In genomic region chr10:62588616-62589015, GRCm38 (mm10) we compare ENCODE assay signal across 17 mouse cellular contexts. TPM values are rescaled to one million over a fixed set of nuclear protein-coding genes. Genes with fewer than 3 reads are reported as not detected.
DNase-seq lines count a peak whose midpoint lies in the region; ATAC-seq and TF ChIP-seq lines count a peak whose summit lies in the region.
"Had no signal": no experiment of that assay in that cellular context is flagged by ENCODE, and none has a peak within 500 bp of the region (broad histone marks: within the 10 kb centered on the region; RNA-seq: fewer than 3 reads in every experiment).

No protein-coding gene starts in this region.

- no peaks in the 10 kb centered on the region for H3K27me3 ChIP-seq in kidney, embryonic 15.5 days
- H3K27me3 ChIP-seq in forebrain, postnatal 0 days (ENCODE audit: insufficient read depth, low read length), result no peaks in the 10 kb centered on the region
- H3K27me3 ChIP-seq in forebrain, embryonic 16.5 days (replicated peaks; ENCODE audit: control insufficient read depth, insufficient read depth, low read length), result no peaks in the 10 kb centered on the region
- H3K27me3 ChIP-seq: embryonic facial prominence, embryonic 15.5 days; forebrain, embryonic 12.5 days had no signal

- H3K9me3 ChIP-seq in kidney, embryonic 15.5 days (replicated peaks), result no peaks in the 10 kb centered on the region
- no peaks in the 10 kb centered on the region for H3K9me3 ChIP-seq in forebrain, postnatal 0 days (ENCODE audit: low read length)
- no peaks in the 10 kb centered on the region for H3K9me3 ChIP-seq in forebrain, embryonic 16.5 days (ENCODE audit: control insufficient read depth, low read length)
- H3K9me3 ChIP-seq: embryonic facial prominence, embryonic 15.5 days; forebrain, embryonic 12.5 days; midbrain, embryonic 10.5 days had no signal

- ATAC-seq in kidney, embryonic 15.5 days (replicated peaks; ENCODE audit: low FRiP score), result no peak
- no peak for ATAC-seq in forebrain, postnatal 0 days
- no peak for ATAC-seq in forebrain, embryonic 16.5 days

- WGBS in kidney, embryonic 15.5 days, result 60% methylated on average over 4 of the region's 4 CpGs
- WGBS in forebrain, postnatal 0 days, result 75% methylated on average over 4 of the region's 4 CpGs
- WGBS in forebrain, embryonic 16.5 days, result 84% methylated on average over 4 of the region's 4 CpGs

- no peaks in the 10 kb centered on the region for H3K4me1 ChIP-seq in kidney, embryonic 15.5 days
- H3K4me1 ChIP-seq in forebrain, postnatal 0 days (ENCODE audit: insufficient read depth), result no peaks in the 10 kb centered on the region
- no peaks in the 10 kb centered on the region for H3K4me1 ChIP-seq in forebrain, embryonic 16.5 days (replicated peaks; ENCODE audit: control insufficient read depth, insufficient read depth, low read length)
- H3K4me1 ChIP-seq: embryonic facial prominence, embryonic 15.5 days; forebrain, embryonic 12.5 days; midbrain, embryonic 10.5 days had no signal

- H3K9ac ChIP-seq in kidney, embryonic 15.5 days, result no peak overlapping the region
- no peak overlapping the region for H3K9ac ChIP-seq in forebrain, postnatal 0 days
- H3K9ac ChIP-seq in forebrain, embryonic 16.5 days (replicated peaks; ENCODE audit: low read depth, low read length), result no peak overlapping the region
- H3K9ac ChIP-seq: embryonic facial prominence, embryonic 15.5 days; forebrain, embryonic 12.5 days; liver, embryonic 14.5 days had no signal

- peaks cover 99% of the 10 kb centered on the region for H3K36me3 ChIP-seq in kidney, embryonic 15.5 days
- peaks cover 89% of the 10 kb centered on the region for H3K36me3 ChIP-seq in forebrain, postnatal 0 days (ENCODE audit: insufficient read depth)
- H3K36me3 ChIP-seq in forebrain, embryonic 16.5 days (ENCODE audit: control insufficient read depth, insufficient read depth), result peaks cover 61% of the 10 kb centered on the region

- H3K27ac ChIP-seq in kidney, embryonic 15.5 days, result no peak overlapping the region
- no peak overlapping the region for H3K27ac ChIP-seq in forebrain, postnatal 0 days (ENCODE audit: low read depth, low read length)
- no peak overlapping the region for H3K27ac ChIP-seq in forebrain, embryonic 16.5 days (ENCODE audit: low read length)
- H3K27ac ChIP-seq: embryonic facial prominence, embryonic 15.5 days; forebrain, embryonic 12.5 days; liver, embryonic 14.5 days; midbrain, embryonic 10.5 days had no signal

- H3K4me2 ChIP-seq in kidney, embryonic 15.5 days, result no peak overlapping the region
- H3K4me2 ChIP-seq in forebrain, postnatal 0 days (ENCODE audit: low read depth), result no peak overlapping the region
- no peak overlapping the region for H3K4me2 ChIP-seq in forebrain, embryonic 16.5 days (ENCODE audit: low read length)
- H3K4me2 ChIP-seq: embryonic facial prominence, embryonic 15.5 days; forebrain, embryonic 12.5 days had no signal

- DNase-seq in cerebellum, adult 8-10 months, result peak; percentile 22
- DNase-seq in cerebellum, postnatal 4 days (ENCODE audit: low spot score in 2 of 2), result no peak
- peak; percentile 33 to 44 for DNase-seq in kidney, adult 8-10 months
- peak; percentile 54 for DNase-seq in 3T3-L1 (ENCODE audit: low read depth, low spot score)
- DNase-seq in brain, adult 2 months (ENCODE audit: low read depth, low spot score), result peak; percentile 15
- no peak for DNase-seq in forebrain, postnatal 0 days
- DNase-seq: cerebellum, adult 11-12 months; heart, postnatal 36 days; lung, postnatal 36 days; right cerebral cortex, postnatal 25 days; thymus, postnatal 4 days had no signal

- no peak overlapping the region for H3K4me3 ChIP-seq in kidney, embryonic 15.5 days (replicated peaks)
- H3K4me3 ChIP-seq in forebrain, postnatal 0 days (ENCODE audit: low read depth, low read length), result no peak overlapping the region
- no peak overlapping the region for H3K4me3 ChIP-seq in forebrain, embryonic 16.5 days (replicated peaks; ENCODE audit: low read length)
- H3K4me3 ChIP-seq: embryonic facial prominence, embryonic 15.5 days; forebrain, embryonic 12.5 days; midbrain, embryonic 10.5 days had no signal

- no peak for TF ChIP-seq CTCF in forebrain, postnatal 0 days (IDR thresholded peaks at IDR 0.05; ENCODE audit: low read depth)

RNA-seq across cellular contexts. Expression of gene Kif1bp, which starts 10.4 kb away (rescaled TPM):
- 34.0 and 35.2 TPM in 2 replicates for polyA plus RNA-seq in kidney, embryonic 15.5 days (2015; fragmentation: Nextera tagmentation; extraction: Ambion mirVana)
- 95.5 and 100 TPM in 2 replicates for total RNA-seq in forebrain, postnatal 0 days (2014; rRNA removed)
- 67.8 and 78.9 TPM in 2 replicates for polyA plus RNA-seq in forebrain, postnatal 0 days (2015; fragmentation: Nextera tagmentation; extraction: Ambion mirVana)
- polyA plus RNA-seq in forebrain, embryonic 16.5 days (2015; fragmentation: Nextera tagmentation; extraction: Ambion mirVana), result 71.4 and 71.8 TPM in 2 replicates

RNA-seq across cellular contexts. Expression of gene Ddx21, which starts 13.5 kb away (rescaled TPM):
- 24.2 and 24.6 TPM in 2 replicates for polyA plus RNA-seq in kidney, embryonic 15.5 days (2015; fragmentation: Nextera tagmentation; extraction: Ambion mirVana)
- 24.2 and 30.7 TPM in 2 replicates for total RNA-seq in forebrain, postnatal 0 days (2014; rRNA removed)
- 10.4 and 11.1 TPM in 2 replicates for polyA plus RNA-seq in forebrain, postnatal 0 days (2015; fragmentation: Nextera tagmentation; extraction: Ambion mirVana)
- 18.7 and 22.9 TPM in 2 replicates for polyA plus RNA-seq in forebrain, embryonic 16.5 days (2015; fragmentation: Nextera tagmentation; extraction: Ambion mirVana)

Comparison
In these comparisons a context has a peak if more than half of its experiments do, and no peak if none do; other contexts are left out.
1. DNase-seq: peak in cerebellum, adult 8-10 months (single experiment), kidney, adult 8-10 months (2 of 2), 3T3-L1 (single experiment) and brain, adult 2 months (single experiment); none in cerebellum, postnatal 4 days (0 of 2) and forebrain, postnatal 0 days (single experiment).